Mouse (Mus musculus) mouse trophoblast stem cell (cell line): ENCODE results near the gene Znhit1.

Experiments
- in situ Hi-C, 2 experiments: fragments of 300-500 bp; cut with MseI, MboI; formaldehyde crosslinking; loops; 2 replicates in 1 of 2; 3 replicates in 1 of 2; pipeline ENCODE4 v1.15.1; 2025

Gene Znhit1

DNA sequence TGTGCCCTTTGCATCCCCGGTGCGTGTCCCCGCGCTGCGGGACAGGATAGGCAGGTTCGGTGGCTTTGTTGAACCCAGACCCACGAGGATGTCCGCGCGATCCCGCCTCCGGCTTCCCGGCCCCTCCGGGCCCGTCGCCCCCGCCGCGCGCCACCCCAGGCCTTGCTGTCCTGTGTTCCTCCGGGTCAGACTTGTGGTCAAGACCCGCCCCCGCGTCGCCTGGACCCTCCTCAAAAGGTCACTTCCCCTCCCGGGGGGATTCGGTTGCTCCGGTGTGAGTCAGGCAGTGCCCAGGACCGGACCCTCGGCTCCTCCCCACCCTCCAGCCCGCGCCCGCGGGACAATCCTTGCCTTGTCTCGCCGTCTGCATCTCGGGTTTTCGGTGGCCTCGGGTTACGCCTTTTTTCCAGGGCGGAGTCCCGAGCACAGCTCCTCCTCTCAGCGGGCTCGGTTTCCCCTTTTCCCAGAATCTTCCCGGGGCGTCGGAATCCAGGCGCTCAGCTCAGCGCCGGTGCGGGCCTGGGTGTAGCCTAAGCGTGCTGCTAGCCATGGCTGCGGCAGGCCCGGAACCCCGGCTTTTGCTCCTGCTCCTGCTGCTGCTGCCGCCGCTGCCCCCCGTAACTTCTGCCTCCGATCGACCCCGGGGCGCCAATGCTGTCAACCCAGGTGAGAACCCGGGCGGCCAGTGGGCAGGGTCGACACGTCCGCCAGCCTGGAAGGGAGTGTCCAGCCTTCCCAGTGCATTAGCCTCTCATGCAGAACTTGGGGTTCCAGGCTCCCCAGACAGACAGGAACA is 485 bp downstream of the Znhit1 start:
- in situ Hi-C loops, result no loop called here

DNA sequence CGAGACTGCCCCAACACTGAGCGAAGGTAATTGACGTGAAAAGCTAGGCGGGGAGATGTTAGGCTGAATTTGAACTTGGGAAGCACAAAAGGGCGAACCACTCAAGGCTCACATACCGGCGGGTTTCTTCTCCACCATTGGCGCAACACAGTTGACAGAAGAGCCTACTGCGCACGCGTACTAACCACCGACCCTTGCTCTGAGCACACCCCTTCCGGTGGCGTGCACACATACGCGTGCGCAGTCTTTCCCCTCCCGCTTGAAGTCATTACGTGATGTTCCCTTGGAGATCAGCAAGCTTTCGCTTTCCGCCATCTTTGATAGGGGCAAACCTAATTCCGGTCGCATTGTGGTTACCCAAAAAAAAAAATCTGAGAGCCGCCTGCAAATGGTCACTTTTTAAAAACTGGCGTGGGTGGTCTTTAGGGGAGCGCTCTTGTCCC is 1.1 kb downstream of the Znhit1 start, which contains the start of gene Plod3:
Gene Plod3 (plus strand): TSS at position 325 of the 443 bp plus-strand sequence.
- in situ Hi-C loops, result no loop called here

DNA sequence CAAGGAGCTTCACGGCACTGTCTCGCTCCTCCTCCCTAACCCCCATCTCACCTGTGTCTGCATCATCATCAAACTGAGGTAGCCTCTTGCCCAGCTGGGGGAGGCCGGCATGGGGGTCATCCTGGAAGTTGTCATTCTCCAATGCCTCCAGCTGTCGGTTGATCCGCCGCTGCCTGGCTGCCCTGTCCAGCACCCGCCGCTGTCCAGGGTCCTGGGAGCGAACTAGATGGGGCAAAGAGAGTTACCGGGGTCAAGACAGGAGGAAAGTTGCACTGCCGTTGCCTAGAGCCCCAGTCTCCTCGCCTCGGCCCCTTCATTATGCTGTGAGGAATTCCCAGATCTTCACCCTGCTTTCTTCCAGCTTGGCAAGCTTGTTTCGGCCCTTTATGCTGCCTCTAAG is 3.0 kb downstream of the Znhit1 start:
- in situ Hi-C loops, result no loop called here

DNA sequence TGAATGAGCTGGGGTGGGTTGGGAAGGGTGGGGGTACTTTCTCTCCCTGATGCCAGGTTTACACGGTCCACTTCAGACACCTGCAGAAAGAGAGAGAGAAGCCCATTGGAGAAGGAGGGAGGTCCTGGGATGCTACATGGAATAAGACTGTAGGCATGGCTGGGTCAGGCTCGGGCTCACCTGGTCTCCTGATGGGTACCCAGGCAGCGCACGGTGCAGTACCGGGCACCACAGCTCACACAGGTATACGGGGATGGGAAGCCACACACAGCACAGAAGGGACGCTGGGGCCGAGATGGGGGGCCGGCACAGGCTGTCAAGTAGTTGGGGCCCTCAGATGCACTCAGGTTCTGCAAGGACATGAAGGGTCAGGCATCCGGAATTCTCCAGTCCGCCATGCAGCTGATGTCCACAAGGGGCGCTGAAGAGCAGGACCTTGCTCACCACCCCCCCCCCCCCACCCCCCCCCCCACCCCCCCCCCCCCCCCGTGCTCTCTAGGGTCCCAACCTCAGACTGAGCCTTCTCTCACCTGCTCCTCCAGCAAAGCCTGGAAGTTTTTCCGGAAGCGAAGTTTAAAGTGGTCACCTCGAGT is 5.4 kb downstream of the Znhit1 start:
- in situ Hi-C loops, result no loop called here

DNA sequence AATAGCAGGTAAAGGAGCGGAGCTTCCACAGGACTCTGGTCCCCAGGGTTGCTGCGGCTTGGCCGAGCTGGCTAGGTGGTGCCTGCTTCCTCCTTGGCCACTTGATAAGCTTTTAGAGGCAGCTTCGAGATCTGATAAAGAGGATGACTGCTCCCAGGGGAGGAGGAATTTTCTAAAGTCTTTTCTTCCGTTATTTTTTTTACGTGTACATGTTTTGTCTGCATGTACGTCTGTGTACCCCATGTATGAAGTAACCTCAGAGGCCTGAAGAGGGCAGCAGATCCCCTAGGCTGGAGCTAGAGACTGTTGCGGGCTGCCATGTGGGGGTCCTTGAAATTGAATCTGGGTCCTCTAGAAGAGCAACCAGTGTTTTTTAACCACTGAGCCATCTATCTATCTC is 6.8 kb downstream of the Znhit1 start:
- in situ Hi-C loops, result no loop called here

DNA sequence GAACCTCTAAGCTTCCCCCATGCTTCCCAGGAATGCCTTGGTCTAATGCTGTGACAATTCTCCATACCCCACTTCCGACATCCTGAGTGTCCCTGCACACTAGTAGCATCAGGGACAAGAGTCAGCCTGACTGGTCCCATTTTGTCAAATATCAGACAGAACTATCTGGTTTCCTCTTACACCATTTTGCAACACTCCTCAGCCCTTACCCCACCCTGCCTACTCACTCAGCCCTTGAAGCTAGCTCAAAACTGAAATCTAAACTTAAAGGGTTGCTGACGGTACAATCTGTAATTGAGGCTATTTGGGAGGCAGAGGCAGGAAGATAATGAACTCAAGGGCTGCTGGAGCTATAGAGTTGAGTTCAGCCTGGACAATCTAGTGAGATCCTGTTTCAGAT is 8.1 kb downstream of the Znhit1 start:
- in situ Hi-C loops, result no loop called here

DNA sequence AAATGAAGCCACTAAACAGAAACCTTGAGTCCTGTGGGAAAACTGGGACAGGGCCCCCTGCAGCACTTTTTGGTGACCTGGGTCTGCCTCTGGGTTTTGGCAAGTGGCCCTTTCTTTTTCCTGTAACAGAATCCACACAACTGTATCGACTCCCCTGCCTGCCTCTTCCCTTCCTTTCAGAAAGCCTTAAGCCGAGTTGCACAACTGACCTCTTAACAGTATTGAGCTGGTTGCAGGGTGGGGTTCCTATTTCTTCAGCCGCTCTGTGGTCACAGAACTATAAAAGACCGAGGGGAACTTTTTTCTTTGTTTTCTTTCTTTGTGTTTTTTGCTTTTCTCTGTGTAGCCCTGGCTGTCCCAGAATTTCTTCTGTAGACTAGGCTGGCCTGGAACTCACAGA is 10.1 kb downstream of the Znhit1 start:
- in situ Hi-C loops, result no loop called here

DNA sequence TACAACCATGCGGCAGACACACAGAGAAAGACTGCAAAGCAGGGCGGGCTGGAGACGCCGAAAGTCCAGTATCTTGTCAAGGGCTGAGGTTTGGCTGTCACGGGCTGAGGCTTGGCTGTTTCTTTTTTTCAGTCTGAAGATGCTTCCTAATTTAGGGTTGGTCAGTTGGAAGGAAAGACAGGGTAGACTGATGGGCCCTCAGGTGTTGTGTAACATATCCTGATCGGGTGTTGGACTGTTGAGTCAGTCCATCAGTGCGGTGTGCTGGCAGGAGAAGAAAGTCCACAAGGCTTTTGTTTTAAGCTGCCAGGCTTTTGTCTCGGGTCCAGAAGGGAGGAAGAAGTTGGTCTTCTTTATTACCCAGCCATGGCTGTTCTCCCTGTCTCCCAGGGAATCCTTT is 14.2 kb downstream of the Znhit1 start:
- in situ Hi-C loops, result loop anchor here (5.0 kb wide), 1 partner anchor 36 kb away; no protein-coding TSS in a partner anchor

DNA sequence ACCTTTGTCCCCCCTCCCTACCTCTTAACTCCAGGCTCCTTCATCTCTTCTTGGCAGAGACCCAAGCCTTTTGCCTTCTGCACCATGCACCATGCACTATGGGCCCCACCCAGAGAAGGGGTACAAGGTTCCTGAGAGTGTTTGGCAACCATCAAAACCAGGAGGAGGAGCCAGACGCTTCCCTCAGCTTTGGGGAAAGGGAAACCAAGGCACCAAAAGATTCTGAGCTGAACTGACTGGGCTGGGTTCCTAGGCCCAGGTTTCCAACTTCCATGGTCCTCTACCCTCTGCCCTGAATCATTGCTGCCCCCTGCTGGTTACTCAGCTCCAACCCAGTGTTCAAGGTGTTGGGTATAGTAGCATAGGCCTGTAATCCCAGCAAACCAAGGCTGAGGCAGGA is 17.1 kb downstream of the Znhit1 start:
- in situ Hi-C loops, result loop anchor here (5.0 kb wide), 1 partner anchor 33 kb away; no protein-coding TSS in a partner anchor

DNA sequence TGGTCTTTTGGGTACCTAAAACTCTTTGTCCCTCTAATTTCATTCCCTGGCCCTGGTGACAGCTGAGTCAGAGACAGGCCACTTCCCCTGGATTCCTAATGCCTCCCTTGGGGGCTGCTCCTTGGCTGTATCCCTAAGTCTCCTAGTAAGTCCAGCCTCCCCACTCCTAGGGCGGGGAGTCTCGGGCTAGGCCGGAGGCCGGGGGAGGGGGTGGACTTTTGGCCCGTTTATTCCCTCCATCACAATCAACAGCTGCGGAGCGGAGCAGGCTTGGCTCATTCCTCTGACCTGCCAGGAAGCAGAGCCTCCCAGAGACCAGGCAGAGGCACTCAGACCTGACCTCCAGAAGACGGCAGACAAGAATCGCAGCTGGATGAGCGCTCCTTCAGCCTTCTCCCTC is 20.2 kb downstream of the Znhit1 start:
- in situ Hi-C loops, result no loop called here

DNA sequence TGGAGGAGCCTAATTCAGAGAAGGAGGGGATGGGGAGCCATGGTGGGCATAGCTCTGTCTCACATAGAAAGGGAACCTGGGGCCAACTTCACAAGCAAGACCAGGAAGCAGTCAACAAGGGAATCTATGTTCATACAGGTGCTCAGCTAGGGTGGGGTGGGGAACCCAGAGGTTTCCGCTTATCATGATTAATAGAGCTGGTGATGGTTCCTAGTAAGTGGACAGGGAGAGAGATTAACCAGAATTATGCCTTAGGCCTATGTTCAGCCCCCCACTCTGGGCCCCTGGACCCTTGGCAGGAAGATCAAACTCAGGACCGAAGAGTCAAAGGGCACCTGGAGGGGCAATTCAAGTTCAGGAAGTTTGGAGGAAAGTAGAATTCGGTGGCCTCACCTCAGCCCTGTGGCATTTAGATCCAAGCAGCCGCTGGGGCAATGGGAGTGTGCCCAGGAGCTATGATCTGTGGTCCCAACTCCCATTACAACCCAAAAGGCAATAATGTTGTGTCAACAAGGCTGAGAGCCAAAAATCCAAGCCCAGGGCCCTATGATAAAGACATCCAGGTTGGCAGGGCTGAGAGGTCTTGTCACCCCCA is 20.9 kb downstream of the Znhit1 start:
- in situ Hi-C loops, result no loop called here

DNA sequence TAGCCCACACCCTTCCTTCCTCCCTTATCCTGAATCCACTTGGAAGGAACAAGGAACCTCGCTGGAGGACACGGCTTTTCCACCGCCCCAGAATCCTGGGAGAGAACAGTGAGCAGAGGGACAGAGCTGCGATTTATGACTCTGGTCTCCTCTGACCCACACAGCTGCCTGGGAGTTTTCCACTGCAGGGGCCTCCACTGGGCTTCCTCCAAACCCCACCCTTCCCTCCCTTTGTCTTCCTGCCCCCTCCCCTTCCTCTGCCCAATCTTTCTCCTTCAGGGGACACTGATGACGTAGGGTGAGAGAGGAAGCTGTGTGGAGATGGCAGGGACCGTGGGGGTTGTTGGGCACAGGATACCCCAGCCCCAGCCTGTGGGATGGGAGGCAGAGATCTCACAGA is 21.5 kb downstream of the Znhit1 start, which contains the start of gene Cldn15:
Gene Cldn15 (plus strand): TSS at position 286 of the 400 bp plus-strand sequence.
- in situ Hi-C loops, result no loop called here

DNA sequence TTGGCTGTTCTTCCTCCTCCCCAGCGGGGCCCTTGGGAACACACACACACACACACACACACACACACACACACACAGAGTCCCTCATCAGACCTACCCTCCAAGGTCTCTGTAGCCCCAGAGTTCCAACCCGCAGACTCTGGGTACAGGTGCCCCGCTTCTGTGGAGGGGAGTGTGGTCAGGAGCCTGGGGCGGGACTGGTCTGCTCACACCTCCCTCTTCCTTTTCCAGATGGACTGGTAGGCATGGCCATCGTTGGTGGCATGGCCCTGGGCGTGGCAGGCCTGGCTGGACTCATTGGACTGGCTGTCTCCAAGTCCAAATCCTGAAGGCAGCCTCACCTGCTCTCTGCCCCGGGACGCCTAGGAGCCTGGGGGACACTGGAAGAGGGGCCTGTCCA is 22.1 kb downstream of the Znhit1 start:
- in situ Hi-C loops, result no loop called here

DNA sequence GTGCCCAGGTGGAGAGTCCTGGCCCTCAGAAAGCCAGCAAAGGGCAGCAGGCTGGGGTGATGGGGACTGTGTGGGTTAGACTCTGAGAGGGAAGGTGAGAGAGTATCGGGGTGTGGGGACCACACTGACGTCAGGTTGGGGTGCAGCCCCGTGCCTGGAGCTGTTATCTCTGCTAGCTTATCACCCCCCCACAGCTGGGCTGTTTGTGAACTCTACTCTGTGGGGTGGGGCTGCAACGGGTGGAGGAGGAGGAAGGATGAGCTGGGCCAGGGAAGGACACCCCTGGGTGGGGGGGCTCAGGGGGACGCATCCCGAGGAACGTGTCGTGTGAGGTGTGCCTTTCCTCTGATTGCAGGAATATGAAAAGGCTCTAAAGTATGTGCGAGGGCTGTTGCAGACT is 22.6 kb downstream of the Znhit1 start:
- in situ Hi-C loops, result no loop called here

DNA sequence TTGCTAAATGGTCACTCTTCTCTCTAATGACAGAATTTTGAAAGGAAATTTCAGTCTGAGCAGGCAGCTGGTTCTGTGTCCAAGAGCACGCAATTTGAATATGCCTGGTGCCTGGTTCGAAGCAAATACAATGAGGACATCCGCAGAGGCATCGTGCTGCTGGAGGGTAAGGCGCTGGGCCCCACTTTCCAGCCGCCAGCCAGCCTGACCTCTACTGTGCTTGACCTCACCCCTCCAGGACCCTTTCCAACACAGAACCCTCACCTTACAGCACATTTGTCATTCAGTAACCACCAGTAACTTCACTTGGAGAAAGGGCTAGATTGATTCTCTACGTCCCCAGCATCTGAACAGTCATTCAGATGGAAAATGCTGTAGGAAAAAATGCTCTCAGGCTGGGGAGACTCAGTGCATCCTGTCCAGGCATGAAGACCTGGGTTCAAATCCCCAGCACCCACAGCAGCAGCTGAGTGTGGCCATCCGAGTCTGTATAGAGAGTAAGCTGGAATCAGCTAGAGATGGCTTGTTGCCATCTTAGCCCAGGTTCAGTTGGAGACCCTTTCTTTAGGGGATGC is 24.8 kb downstream of the Znhit1 start:
- in situ Hi-C loops, result no loop called here

DNA sequence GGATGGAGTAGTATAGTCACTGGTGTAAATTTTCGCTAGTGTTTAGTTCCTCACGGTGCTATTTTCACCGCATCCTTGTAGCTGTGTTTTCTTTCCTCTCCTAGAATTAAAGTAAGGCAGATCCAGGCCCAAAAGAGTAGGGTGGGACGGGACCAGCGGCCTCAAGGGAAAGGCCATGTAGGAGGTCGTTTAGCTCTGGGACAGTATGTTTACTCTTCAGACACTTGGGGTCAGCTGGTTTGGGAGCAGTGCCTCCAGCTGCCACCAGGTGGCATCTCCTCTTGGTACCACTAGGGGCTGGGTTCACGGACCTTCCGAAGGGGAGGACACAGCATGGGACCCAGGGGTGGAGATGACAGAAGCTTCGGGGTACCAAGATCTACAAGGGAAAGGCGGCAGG is 25.3 kb downstream of the Znhit1 start:
- in situ Hi-C loops, result no loop called here

DNA sequence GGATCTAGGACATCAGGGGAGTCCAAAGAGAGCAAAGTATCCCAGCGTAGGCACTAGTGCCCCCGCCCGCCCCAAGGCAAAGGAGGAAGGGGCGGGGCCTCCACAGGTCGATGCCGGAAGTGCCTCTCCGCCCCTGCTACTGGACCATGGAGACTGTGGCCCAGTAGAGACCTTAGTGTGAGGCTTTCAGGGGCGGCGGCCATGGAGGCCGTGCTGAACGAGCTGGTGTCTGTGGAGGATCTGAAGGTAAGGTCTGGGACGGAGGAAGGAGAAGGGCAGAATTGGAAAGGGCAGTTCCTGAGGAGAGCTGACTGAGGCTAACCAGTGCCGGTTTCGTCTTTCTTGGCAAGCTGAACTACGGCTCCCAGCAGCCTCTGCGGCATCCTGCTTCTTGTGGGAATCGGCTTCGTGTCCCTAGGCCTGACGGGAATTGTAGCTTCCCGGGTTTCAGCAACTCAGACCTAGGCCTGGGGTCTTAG is 25.8 kb downstream of the Znhit1 start:
- in situ Hi-C loops, result no loop called here

DNA sequence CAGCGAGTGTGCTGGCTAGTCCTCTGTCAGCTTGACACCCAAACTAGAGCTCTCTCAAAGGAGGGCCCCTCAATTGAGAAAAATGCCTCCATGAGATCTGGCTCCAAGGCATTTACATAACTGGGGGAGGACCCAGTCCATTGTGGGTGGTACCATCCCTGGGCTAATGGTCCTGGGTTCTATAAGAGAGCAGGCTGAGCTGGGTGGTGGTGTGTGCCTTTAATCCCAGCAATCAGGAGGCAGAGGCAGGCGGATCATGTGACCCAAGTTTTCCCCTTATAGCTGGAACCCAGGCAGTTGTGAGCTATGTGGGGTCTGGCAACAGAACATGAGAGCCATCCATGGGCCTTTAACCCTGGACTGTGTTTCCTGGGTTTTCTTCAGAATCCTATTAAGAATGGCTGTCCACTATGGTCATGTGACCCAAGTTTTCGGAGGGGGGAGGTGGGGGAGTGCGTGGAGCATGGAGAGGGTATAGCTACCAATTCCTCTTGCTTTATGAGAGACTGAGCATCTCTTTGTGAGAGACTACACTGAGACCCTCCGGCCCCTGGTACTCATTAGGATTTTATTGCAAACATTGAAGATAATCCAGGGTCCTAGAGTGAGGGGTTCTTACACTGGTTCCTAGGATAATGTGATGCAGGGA is 26.4 kb downstream of the Znhit1 start:
- in situ Hi-C loops, result no loop called here

DNA sequence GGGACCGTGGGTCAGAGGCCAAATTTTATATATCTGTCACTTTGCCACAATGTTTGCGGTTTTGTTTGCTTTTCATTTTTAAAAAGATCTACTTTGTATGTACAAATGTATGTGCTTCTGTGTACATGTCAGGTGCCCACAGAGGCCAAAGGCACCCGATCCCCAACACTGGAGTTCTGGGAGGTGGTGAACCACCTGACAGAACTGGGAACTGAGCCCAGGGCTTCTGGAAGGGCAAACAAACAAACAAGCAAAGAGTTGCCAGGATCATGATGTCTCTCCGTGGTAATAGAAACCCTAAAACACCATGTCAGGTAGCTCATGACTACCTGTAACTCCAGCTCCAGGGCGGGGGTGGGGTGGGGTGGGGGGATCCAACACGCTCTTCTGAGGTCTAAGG is 27.8 kb downstream of the Znhit1 start:
- in situ Hi-C loops, result no loop called here

DNA sequence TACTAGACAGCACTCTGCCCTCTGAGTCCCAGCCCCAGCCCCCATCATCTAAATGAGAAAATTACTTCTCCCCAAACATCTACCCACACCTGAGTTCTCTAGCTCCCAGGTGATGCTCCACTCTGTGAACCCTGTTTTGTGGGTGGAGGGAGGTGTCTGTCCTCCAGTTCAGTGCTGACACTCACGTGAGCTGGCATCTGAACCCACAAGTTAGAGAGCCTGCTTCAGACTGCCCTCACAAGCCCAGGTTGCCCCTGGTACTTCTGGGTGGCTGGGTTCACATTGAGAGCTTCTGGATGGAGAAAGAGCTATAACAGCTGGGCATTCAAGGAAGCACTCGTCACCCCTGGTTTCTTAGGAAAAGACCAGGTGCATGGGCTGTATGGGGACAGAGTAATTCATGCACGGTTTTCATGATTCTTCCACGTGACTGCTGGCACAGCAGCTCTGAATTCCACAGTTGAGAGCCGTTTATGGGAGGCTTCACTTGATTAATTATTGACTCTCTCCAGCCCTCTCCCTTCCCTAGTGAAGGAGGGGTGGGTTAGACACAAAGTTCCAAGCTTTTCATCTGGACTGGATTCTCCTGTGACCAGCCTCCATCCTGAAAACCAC is 28.7 kb downstream of the Znhit1 start:
- in situ Hi-C loops, result no loop called here

DNA sequence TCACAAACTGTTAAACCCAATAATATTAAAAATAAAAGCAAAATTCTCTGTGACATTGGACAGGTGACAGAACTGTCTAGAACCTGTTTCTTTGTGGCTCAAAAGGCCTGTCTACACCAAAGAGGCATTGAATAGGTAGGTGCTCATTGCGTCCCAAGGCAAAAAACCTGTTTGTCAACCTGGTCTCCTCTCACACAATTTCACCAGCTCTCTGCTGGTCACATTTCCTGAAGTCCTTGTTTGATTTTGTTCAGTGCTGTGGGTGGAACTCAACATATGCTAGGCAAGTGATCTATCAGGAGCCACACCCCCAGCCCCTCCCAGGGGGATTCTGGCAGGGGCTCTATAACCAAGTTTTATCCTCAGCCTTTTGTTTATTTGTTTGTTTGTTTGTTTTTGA is 30.6 kb downstream of the Znhit1 start:
- in situ Hi-C loops, result no loop called here
